Mouse (Mus musculus) spleen, adult 10 weeks (tissue): Measurements from ENCODE around the gene Ush2a. TPM values are rescaled to one million over a fixed set of nuclear protein-coding genes. Genes with fewer than 3 reads are reported as not detected.

Experiments used
- polyA plus RNA-seq: library from polyadenylated mRNA; stranded (reverse); fragments of 350-450 nt; fragmentation: Illumina TruSeq; extraction: RNeasy Lipid Tissue Mini Kit (QIAGEN cat#74804); gene quantifications from one replicate; pipeline ENCODE4 v1.2.3, GENCODE M21; 2015; ENCODE audit warnings: low replicate concordance; ENCODE audit not compliant: insufficient read depth

Ush2a gene
- polyA plus RNA-seq: not detected

DNA sequence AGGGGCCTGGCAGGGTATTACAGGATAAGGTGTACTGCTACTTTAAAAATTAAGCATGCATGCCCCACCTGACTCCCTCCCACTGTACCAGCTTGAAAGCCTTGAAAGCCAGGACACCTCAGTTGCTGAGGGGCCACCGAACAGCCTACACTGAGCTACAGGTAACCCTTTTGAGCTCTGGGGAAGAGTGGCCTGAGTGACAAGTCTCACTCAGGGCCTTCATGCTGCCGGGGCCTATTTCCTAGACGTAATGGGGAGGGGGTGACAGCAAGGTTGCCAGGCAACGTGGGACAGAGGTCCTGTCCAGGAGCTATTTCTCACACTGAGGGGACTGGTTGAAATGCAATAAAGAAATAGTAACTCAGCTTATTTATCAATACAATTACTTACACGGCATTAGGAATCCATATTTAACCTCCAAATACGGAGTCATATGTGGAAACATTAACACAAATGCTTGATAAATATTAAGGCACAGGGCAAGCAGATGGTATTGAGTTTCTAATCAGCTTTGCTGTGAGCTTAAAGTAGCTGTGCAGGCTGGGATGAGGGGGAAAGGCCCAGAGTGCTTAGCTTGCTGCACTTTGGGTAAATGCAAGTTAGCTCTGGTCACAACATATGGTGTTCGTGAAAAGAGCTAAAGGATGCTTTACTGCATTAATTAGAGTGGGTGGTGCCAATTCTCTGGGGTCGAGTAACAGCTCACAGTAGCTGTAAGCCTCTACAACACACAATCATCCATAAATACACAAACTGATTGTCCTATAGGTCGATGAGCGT, at the start of gene Ush2a:
Ush2a (plus strand) TSS at position 121 of the 780 bp plus-strand sequence.

GRCm38 (mm10) chr1:189007239-189007979, 745.6 kb downstream of the Ush2a start, which contains the start of gene Kctd3:
TSS of gene Kctd3 (minus strand) at chr1:189007841.

